Mouse (Mus musculus): ENCODE measurements around the gene Zfp866.

Zfp866 gene

GRCm38 (mm10) chr8:69716403-69717231 is 74.4 kb downstream of the Zfp866 start:
- DNase-seq (ENCODE audit: low read depth, low spot score): peak; percentile 96

DNA sequence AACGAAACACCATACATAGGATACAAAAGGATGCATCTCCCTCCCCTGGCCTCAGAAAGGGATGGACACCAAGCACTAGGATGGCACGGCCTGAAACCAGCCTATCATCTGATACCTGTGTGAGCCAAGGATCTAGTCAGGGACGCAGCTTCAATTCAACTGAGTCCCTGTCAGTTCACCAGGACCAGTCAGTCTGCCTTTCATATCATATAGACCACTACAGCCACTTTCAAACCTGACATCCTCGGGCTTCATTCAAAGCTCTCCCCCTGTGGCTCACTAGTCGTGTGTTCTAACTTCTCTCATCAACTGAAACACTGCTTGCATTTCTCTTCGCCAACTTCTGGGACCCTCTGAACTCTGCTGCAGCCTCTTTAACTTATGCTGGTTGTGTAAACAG is 75.6 kb downstream of the Zfp866 start:
- DNase-seq (ENCODE audit: low read depth, low spot score): no peak

GRCm38 (mm10) chr8:69713516-69713915 is 77.5 kb downstream of the Zfp866 start:
- DNase-seq (ENCODE audit: low read depth, low spot score): no peak

Measured in retina, postnatal 7 days (tissue).